15 mouse cellular contexts compared by ENCODE assay signal in the genomic region with DNA sequence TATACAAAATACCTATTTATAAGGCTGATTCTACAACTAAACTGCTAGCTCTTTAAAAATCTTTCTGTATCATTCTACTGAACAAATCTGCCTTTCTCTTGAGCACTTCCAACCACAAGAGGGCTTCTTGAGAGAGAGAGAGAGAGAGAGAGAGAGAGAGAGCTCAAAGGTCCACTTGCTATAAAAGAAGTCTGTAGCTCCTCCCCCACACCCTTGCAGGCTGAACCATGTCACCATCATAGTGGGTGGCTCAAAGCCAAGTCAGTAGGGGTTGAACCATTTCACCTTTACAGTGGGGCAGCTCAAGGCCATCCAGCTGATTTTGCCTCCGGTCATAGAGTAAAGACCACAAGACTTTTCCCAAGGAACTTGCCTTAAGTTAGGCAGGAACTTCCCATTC. TPM values are rescaled to one million over a fixed set of nuclear protein-coding genes. Genes with fewer than 3 reads are reported as not detected.
DNase-seq lines count a peak whose midpoint lies in the region; ATAC-seq and TF ChIP-seq lines count a peak whose summit lies in the region.
"Had no signal": no experiment of that assay in that cellular context is flagged by ENCODE, and none has a peak within 500 bp of the region (broad histone marks: within the 10 kb centered on the region; RNA-seq: fewer than 3 reads in every experiment).

No protein-coding gene starts in this region.

- no peak for ATAC-seq in kidney, embryonic 14.5 days (ENCODE audit: low FRiP score, low TSS enrichment)

- H3K4me2 ChIP-seq in kidney, embryonic 14.5 days (replicated peaks; ENCODE audit: low read depth, low read length): no peak overlapping the region

- no peaks in the 10 kb centered on the region for H3K27me3 ChIP-seq in kidney, embryonic 14.5 days (ENCODE audit: control insufficient read depth, insufficient read depth, low read length)
- no peaks in the 10 kb centered on the region for H3K27me3 ChIP-seq in kidney, adult 2 months (replicated peaks; ENCODE audit: control insufficient read depth, insufficient read depth, low read length)

- H3K27ac ChIP-seq in kidney, embryonic 14.5 days (ENCODE audit: low read depth, low read length): no peak overlapping the region
- H3K27ac ChIP-seq in kidney, adult 2 months (ENCODE audit: insufficient read depth, low read depth, low read length): no peak overlapping the region
- H3K27ac ChIP-seq: forebrain, embryonic 10.5 days; gastrocnemius, adult 2 months; layer of hippocampus, adult 2 months had no signal

- intact Hi-C loops in left cerebral cortex, postnatal 25 days (cut with DNase I): no loop called here

- no peak overlapping the region for H3K4me3 ChIP-seq in kidney, embryonic 14.5 days (ENCODE audit: low read length)
- H3K4me3 ChIP-seq in kidney, adult 2 months (ENCODE audit: insufficient read depth, low read depth, low read length): no peak overlapping the region
- H3K4me3 ChIP-seq: forebrain, embryonic 10.5 days; gastrocnemius, adult 2 months; layer of hippocampus, adult 2 months had no signal

- H3K9me3 ChIP-seq in kidney, embryonic 14.5 days (ENCODE audit: control insufficient read depth, low read length): no peaks in the 10 kb centered on the region
- H3K9me3 ChIP-seq: forebrain, embryonic 10.5 days had no signal

- no peak for TF ChIP-seq CTCF in kidney, adult 2 months (conservative IDR thresholded peaks at IDR 0.05; ENCODE audit: insufficient read depth, insufficient read length, low read depth, low read length)

- peak; percentile 56 for DNase-seq in kidney, adult 18-20 months
- peak; percentile 22 for DNase-seq in NIH3T3 (ENCODE audit: low read depth)
- peak; percentile 92 for DNase-seq in kidney, adult 2 months
- DNase-seq in retina, embryonic 14.5 days (ENCODE audit: low spot score): peak; percentile 3
- DNase-seq in left cerebral cortex, postnatal 25 days (ENCODE audit: low spot score in 2 of 2): no peak
- DNase-seq in embryo, embryonic 10 days (ENCODE audit: low spot score): no peak
- DNase-seq in left cerebral cortex, adult 18-20 months (ENCODE audit: low spot score in 2 of 2): no peak
- DNase-seq: gastrocnemius, adult 2 months; left cerebral cortex, postnatal 4 days; thymus, adult 18-20 months had no signal

- 81% methylated on average over 1 of the region's 1 CpGs for WGBS in kidney, embryonic 14.5 days
- 45% methylated on average over 1 of the region's 1 CpGs for WGBS in kidney, adult 2 months

- H3K4me1 ChIP-seq in kidney, embryonic 14.5 days (ENCODE audit: control insufficient read depth, insufficient read depth, low read length): no peaks in the 10 kb centered on the region
- no peaks in the 10 kb centered on the region for H3K4me1 ChIP-seq in kidney, adult 2 months (ENCODE audit: control insufficient read depth, insufficient read depth, low read length)
- H3K4me1 ChIP-seq: forebrain, embryonic 10.5 days had no signal

- TF ChIP-seq POLR2A in kidney, adult 2 months (IDR thresholded peaks at IDR 0.05; ENCODE audit: low read depth, low read length): no peak

- no peak overlapping the region for H3K9ac ChIP-seq in kidney, embryonic 14.5 days (ENCODE audit: low read depth, low read length)

- peaks cover 19% of the 10 kb centered on the region for H3K36me3 ChIP-seq in kidney, embryonic 14.5 days (ENCODE audit: control insufficient read depth, insufficient read depth, low read length)
- H3K36me3 ChIP-seq in kidney, adult 2 months (ENCODE audit: control insufficient read depth, insufficient read depth, low read length): 0 out of 2 replicates have a peak, but pooled peaks cover 2% of the 10 kb centered on the region

RNA-seq across cellular contexts. Expression of a gene that starts 13.9 kb away (rescaled TPM):
- polyA plus RNA-seq in kidney, embryonic 14.5 days (2014; fragmentation: Nextera tagmentation; extraction: Ambion mirVana): 31.7 and 33.1 TPM in 2 replicates
- polyA plus RNA-seq in kidney, adult 2 months (2012; rRNA removed): 12.7 and 16.0 TPM in 2 replicates
- total RNA-seq in left cerebral cortex, postnatal 25 days (2021): 10 to 100 TPM; 19.5 to 20.9 TPM
- total RNA-seq in left cerebral cortex, adult 18-20 months (2021): 10 to 100 TPM; 21.3 to 22.2 TPM

RNA-seq across cellular contexts. Expression of a gene that starts 14.0 kb away (rescaled TPM):
- 31.1 and 47.9 TPM in 2 replicates for polyA plus RNA-seq in kidney, embryonic 14.5 days (2014; fragmentation: Nextera tagmentation; extraction: Ambion mirVana)
- 27.5 and 30.2 TPM in 2 replicates for polyA plus RNA-seq in kidney, adult 2 months (2012; rRNA removed)
- total RNA-seq in left cerebral cortex, postnatal 25 days (2021): 10 to 100 TPM; 20.5 to 28.0 TPM
- 10 to 100 TPM; 29.4 to 30.8 TPM for total RNA-seq in left cerebral cortex, adult 18-20 months (2021)

RNA-seq across cellular contexts. Expression of a gene that starts 48.3 kb away (rescaled TPM):
- polyA plus RNA-seq in kidney, embryonic 14.5 days (2014; fragmentation: Nextera tagmentation; extraction: Ambion mirVana): 0.22 TPM in 1 of 2 replicates, not detected in the other
- 0.03 and 0.05 TPM in 2 replicates for polyA plus RNA-seq in kidney, adult 2 months (2012; rRNA removed)
- total RNA-seq in left cerebral cortex, postnatal 25 days (2021): 10 to 100 TPM; 11.6 to 16.3 TPM
- 10 to 100 TPM; 13.8 to 13.9 TPM for total RNA-seq in left cerebral cortex, adult 18-20 months (2021)
- total RNA-seq: adrenal gland, adult 18-20 months; gastrocnemius, adult 2 months had no signal
- polyA plus RNA-seq: heart, postnatal 0 days had no signal

RNA-seq across cellular contexts. Expression of a gene that starts 56.2 kb away (rescaled TPM):
- 15.8 and 25.4 TPM in 2 replicates for polyA plus RNA-seq in kidney, embryonic 14.5 days (2014; fragmentation: Nextera tagmentation; extraction: Ambion mirVana)
- 16.9 and 17.7 TPM in 2 replicates for polyA plus RNA-seq in kidney, adult 2 months (2012; rRNA removed)
- total RNA-seq in left cerebral cortex, postnatal 25 days (2021): 10 to 100 TPM; 10.5 to 13.3 TPM
- 10 to 100 TPM; 11.5 to 14.9 TPM for total RNA-seq in left cerebral cortex, adult 18-20 months (2021)

RNA-seq across cellular contexts. Expression of a gene that starts 56.3 kb away (rescaled TPM):
- polyA plus RNA-seq in kidney, embryonic 14.5 days (2014; fragmentation: Nextera tagmentation; extraction: Ambion mirVana): 332 and 459 TPM in 2 replicates
- polyA plus RNA-seq in kidney, adult 2 months (2012; rRNA removed): 23.8 and 25.5 TPM in 2 replicates
- 10 to 100 TPM; 35.6 to 45.9 TPM for total RNA-seq in left cerebral cortex, postnatal 25 days (2021)
- total RNA-seq in left cerebral cortex, adult 18-20 months (2021): 10 to 100 TPM; 34.9 to 40.0 TPM

Comparison
In these comparisons a context has a peak if more than half of its experiments do, and no peak if none do; other contexts are left out.
1. DNase-seq: peak in kidney, adult 18-20 months (single experiment), NIH3T3 (single experiment), kidney, adult 2 months (single experiment) and retina, embryonic 14.5 days (single experiment); none in left cerebral cortex, postnatal 25 days (0 of 2), embryo, embryonic 10 days (single experiment) and left cerebral cortex, adult 18-20 months (0 of 2).